Mouse (Mus musculus): ENCODE measurements around the gene Zscan4d.
A peak's percentile ranks its signal among the peaks of the same experiment; 100 is the strongest.
"Not testable (repeated sequence)": the region's sequence is repeated elsewhere in the genome, so short reads cannot be mapped to it uniquely, and the experiment has no call there.

The Zscan4d gene

GRCm38 (mm10) chr7:11166059-11166458 is at the start of gene Zscan4d:
TSS of gene Zscan4d (minus strand) at chr7:11166159.
- DNase-seq, result not testable (repeated sequence)

GRCm38 (mm10) chr7:11158036-11158435 is 7.9 kb downstream of the Zscan4d start:
- DNase-seq, result peak; percentile 44

All from kidney, adult 18-20 months (tissue).